Mouse (Mus musculus) embryonic facial prominence, embryonic 10.5 days (tissue): ENCODE results near the gene Fubp1. TPM values are rescaled to one million over a fixed set of nuclear protein-coding genes. Genes with fewer than 3 reads are reported as not detected.
"Not testable (repeated sequence)": the region's sequence is repeated elsewhere in the genome, so short reads cannot be mapped to it uniquely, and the experiment has no call there.

Experiments
- DNase-seq: peaks from one replicate; pipeline ENCODE4 v3.0.0-alpha.2; 2017; ENCODE audit warnings: low spot score
- H3K27ac ChIP-seq: fragments of 300-500 bp; sonication (generic); replicated peaks from 2 replicates; pipeline ENCODE4 v1.5.1; 2016; ENCODE audit warnings: mild to moderate bottlenecking
- H3K27me3 ChIP-seq: fragments of 300-500 bp; sonication (generic); replicated peaks from 2 replicates; pipeline ENCODE4 v1.6.1; 2016; ENCODE audit warnings: low read depth, mild to moderate bottlenecking; ENCODE audit not compliant: poor library complexity, severe bottlenecking
- H3K36me3 ChIP-seq: fragments of 300-500 bp; sonication (generic); replicated peaks from 2 replicates; pipeline ENCODE4 v1.6.1; 2016; ENCODE audit warnings: mild to moderate bottlenecking, moderate library complexity
- H3K4me1 ChIP-seq: fragments of 300-500 bp; sonication (generic); 2 replicates; pipeline ENCODE4 v1.6.1; 2016
- H3K4me3 ChIP-seq: fragments of 300-500 bp; sonication (generic); 2 replicates; pipeline ENCODE4 v1.5.1; 2016; ENCODE audit warnings: mild to moderate bottlenecking, moderate library complexity
- H3K9me3 ChIP-seq: fragments of 300-500 bp; sonication (generic); 2 replicates; pipeline ENCODE4 v1.6.1; 2016; ENCODE audit warnings: mild to moderate bottlenecking
- WGBS: fragments of 180-500 bp; shearing (Covaris S2); methylation state at CpG from one replicate; pipeline ENCODE4 v1.1.7; 2016; 5-methylcytosine and 5-hydroxymethylcytosine counted together
- polyA plus RNA-seq: library from polyadenylated mRNA; unstranded; fragments of >200 nt; fragmentation: Nextera tagmentation; extraction: Ambion mirVana; gene quantifications from 2 replicates; pipeline ENCODE4 v1.2.1, GENCODE M21; 2016

Gene Fubp1
- polyA plus RNA-seq, 1 experiment from 2014 or later = 447 TPM

DNA sequence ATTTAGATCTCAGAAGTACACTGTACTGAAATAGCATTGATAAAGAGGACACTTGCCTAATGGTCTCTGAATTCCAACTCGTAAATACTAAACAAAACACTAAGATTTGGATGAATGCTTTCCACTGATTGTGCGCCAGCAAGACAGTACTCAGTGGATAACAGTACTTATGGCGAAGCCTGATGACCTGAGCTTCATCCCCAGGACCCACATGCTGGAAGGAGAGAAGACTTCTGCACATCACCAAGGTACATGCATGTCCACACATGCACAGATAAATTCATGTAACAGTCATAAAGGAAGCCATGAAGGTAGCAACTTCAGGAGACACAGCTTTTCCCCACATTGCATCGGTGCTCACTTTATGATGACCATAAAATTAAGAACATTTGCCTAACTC, 31.4 kb upstream of the Fubp1 start:
- Histone ChIP-seq H3K9me3 (no peaks in the 10 kb centered on the region), H3K36me3 (peaks cover 21% of the 10 kb centered on the region), H3K4me3 (no peak overlapping the region), H3K4me1 (no peaks in the 10 kb centered on the region), H3K27me3 (no peaks in the 10 kb centered on the region), H3K27ac (no peak overlapping the region)
- 81% methylated on average over 4 of the region's 4 CpGs for WGBS
- DNase-seq = no peak

DNA sequence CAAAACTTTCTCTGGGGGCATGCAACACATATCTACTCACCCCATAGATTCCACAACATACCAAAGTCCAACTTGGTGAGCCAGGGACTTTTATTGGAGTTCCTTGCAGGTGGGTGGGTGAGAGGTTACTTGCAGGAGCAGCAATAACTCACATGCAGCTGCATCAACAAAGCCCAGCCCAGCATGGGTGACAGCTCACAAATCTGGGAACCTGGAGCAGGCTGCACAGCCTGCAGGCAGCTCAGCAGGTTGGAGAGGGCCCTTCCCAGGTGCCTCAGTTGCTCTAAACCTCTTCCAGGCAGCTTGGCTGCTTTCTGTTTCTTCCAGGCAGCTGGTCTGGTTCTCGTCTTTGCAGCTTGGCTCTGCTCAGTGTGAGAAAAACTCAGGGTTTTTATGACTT, 30.9 kb upstream of the Fubp1 start:
- H3K27me3 ChIP-seq = no peaks in the 10 kb centered on the region
- H3K27ac ChIP-seq = no peak overlapping the region
- H3K36me3 ChIP-seq = peaks cover 21% of the 10 kb centered on the region
- 66% methylated on average over 1 of the region's 1 CpGs for WGBS
- no peaks in the 10 kb centered on the region for H3K9me3 ChIP-seq
- H3K4me3 ChIP-seq = no peak overlapping the region
- no peak for DNase-seq
- no peaks in the 10 kb centered on the region for H3K4me1 ChIP-seq

DNA sequence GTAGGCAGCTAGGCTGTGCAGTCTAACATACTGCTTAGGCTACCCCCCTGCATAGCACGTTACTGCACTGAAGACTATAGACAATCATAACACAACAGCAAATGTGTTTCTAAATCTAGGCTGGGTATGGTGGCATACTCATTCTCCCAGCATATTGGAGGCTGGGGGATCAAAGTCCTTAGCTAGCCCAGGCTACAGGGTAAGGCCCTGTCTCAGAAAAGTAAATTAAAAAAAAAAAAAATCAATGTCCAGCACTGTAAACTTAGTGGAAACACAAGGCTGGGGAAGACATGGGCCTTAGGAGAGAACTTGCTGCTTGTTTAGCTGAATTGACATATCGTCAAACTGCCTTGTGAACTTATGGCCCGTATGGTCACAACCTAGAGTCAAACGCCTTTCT, 29.6 kb upstream of the Fubp1 start:
- Histone ChIP-seq H3K9me3 (no peaks in the 10 kb centered on the region), H3K27ac (no peak overlapping the region), H3K4me3 (no peak overlapping the region), H3K27me3 (no peaks in the 10 kb centered on the region), H3K36me3 (peaks cover 32% of the 10 kb centered on the region), H3K4me1 (no peaks in the 10 kb centered on the region)
- 97% methylated on average over 4 of the region's 4 CpGs for WGBS
- no peak for DNase-seq

DNA sequence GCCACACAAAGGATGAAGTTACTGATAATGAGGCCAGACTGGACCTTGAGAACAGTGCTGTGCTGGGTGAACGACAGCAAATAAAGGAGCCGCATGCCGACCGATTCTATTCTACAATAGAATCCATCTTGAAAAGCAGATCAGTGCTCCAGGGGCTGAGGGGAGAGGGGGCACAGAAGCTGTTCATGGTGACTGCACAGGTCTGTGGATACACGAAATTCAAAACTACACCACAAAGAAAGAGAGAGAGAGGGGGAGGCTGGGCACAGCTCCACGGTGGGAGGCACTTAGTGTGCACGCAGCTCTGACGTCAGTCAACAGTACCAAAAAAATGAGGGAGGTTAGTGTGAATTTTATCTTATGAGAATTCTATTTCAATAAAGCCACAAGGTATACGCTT, 26.7 kb upstream of the Fubp1 start:
- Histone ChIP-seq H3K4me1 (no peaks in the 10 kb centered on the region), H3K9me3 (no peaks in the 10 kb centered on the region), H3K36me3 (peaks cover 43% of the 10 kb centered on the region), H3K4me3 (no peak overlapping the region), H3K27ac (no peak overlapping the region), H3K27me3 (no peaks in the 10 kb centered on the region)
- DNase-seq = no peak
- WGBS = 76% methylated on average over 9 of the region's 9 CpGs

DNA sequence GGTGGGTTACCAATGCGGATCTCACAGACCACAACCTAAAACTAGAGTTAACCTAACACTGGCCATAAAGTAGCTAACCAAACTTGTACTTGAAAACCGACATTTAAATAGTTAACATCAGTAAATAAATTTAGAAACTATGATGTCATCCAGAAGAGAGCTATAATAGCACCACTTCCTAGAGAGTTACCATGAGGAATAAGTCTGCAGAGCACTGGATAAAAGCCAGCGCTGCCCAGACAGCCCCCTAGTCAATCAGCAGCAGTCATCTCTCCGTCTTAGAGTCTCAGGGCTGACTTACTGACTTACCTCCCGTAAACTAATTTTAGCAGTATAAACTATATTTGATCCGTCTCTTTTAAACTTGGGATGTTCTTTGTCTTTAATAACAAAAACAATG, 24.1 kb upstream of the Fubp1 start:
- Histone ChIP-seq H3K9me3 (no peaks in the 10 kb centered on the region), H3K4me1 (peaks cover 2% of the 10 kb centered on the region; the same call in 1 of the 2 replicates), H3K27ac (no peak overlapping the region), H3K4me3 (no peak overlapping the region), H3K27me3 (no peaks in the 10 kb centered on the region), H3K36me3 (peaks cover 33% of the 10 kb centered on the region)
- DNase-seq = no peak
- 91% methylated on average over 6 of the region's 6 CpGs for WGBS

DNA sequence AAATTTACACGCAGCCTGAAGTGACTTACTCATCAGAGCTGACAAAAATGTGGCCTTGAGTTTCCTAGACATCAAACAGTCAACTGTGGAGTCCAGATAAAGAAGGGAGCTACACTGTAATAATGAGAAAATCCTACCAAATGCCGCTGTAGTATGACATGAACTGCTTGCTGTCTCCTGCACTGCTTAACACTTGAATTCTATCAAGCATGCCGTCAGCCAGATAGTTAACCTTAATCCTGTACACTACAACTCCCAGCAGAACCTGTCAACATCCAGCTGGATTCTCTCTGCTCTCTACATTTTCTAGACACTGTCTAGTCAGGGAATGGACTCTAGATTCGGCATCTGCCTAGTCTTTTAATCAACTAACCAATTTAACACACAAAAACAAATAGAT, 20.9 kb upstream of the Fubp1 start:
- DNase-seq = no peak
- WGBS = 81% methylated on average over 4 of the region's 4 CpGs
- Histone ChIP-seq H3K4me3 (no peak overlapping the region), H3K4me1 (peaks cover 20% of the 10 kb centered on the region), H3K36me3 (peaks cover 22% of the 10 kb centered on the region), H3K9me3 (no peaks in the 10 kb centered on the region), H3K27ac (no peak overlapping the region), H3K27me3 (no peaks in the 10 kb centered on the region)

DNA sequence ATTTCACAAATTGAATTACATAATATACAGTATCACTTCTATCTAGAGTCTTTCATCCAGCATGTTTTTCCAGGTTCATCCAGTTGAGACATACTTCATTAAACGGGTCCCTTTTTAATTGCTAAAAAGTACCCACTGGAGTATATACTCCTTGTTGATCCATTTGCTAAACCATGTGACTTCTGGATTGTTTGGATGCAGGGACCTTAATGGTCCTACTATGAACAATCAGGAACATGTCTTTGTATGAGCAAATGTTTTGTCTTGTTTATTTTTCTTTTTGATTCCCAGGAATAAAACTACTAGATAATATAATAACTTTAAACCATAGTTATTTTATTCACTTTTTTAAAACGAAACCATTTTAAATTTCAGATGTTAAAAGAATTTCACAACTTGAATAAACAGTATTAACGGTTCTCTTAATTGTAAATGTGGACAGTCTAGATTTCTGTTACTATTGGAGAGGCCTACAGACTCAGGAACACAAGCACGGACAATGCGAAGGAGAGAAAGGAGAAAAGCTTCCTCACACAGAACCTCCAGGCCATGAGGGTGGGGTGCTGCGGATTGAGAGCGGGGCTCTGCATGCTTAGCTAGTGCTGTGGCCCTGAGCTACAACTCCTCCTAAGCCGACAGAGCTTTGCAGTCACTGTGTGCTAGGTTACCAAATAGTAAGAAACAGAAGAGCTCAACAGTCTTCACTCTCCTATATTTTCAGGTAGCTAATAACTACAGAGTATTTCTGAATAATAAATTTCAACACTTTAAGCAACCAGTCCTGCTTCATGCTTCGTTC, 19.3 kb upstream of the Fubp1 start:
- Histone ChIP-seq H3K4me3 (peak overlapping the region; percentile 8; the same call in 1 of the 2 replicates), H3K4me1 (peaks cover 20% of the 10 kb centered on the region), H3K27ac (no peak overlapping the region), H3K27me3 (no peaks in the 10 kb centered on the region), H3K9me3 (no peaks in the 10 kb centered on the region), H3K36me3 (peaks cover 9% of the 10 kb centered on the region)
- DNase-seq = no peak
- WGBS = 80% methylated on average over 9 of the region's 9 CpGs

DNA sequence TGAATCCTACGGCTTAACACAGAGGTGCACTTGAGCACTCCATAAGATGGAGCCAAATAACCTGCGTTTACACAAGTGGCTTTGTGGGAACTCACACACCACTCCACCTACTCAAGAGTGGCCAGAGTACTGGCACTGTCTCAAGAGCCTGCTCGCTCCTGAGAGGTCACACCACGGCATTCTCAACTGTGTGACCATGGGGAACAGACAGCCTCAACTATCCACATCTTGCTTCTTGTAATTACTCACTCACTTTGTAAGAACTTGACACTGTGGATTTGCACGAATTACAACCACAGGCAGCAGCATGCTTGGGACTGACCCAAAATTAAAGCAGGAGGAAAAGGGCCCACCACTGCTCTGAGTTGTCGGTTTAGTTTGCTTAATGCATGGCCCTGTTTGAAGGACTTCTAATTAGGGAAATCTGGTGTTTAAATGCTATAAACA, 18.4 kb upstream of the Fubp1 start:
- 39% methylated on average over 6 of the region's 6 CpGs for WGBS
- DNase-seq = peak; percentile 34
- Histone ChIP-seq H3K4me1 (peaks cover 20% of the 10 kb centered on the region), H3K27ac (peak overlapping the region; percentile 66), H3K36me3 (0 out of 2 replicates have a peak, but pooled peaks cover under 1% of the 10 kb centered on the region), H3K27me3 (no peaks in the 10 kb centered on the region), H3K4me3 (peak overlapping the region; percentile 62), H3K9me3 (no peaks in the 10 kb centered on the region)

DNA sequence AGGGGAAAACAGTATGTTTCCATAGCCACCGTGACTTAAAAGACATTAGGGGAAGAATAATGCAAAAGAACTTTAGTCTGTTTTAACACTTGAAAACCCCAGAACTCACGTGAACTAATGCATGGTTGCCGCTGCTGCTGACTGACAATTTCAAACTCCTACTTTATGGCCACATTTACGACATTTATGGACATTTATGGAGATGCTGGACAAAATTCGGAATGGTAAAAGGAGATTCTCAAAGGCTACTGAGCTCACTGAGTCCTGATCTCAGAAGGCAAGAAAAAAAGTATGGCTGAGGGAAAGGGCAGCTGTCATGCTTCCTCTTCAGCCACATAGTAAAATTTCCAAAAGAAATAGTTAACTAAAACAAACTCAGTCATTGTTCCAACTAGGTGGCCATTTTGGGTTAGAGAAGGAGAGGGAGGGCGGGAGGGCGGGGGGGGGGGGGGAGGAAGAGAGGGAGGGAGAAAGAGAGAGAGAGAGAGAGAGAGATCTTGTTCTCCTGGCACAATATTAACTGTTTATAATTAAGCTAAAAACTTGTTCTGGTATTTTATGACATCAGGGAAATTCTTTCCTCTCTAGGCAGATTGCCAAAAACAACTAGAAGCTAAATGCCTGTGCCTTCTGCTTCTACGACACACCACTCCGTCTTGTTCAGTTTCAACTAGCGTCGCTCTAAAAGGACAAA, 17.8 kb upstream of the Fubp1 start:
- H3K27me3 ChIP-seq = no peaks in the 10 kb centered on the region
- peak; percentile 31 for DNase-seq
- peak overlapping the region; percentile 62 for H3K4me3 ChIP-seq
- peak overlapping the region; percentile 66 for H3K27ac ChIP-seq
- H3K4me1 ChIP-seq = peaks cover 20% of the 10 kb centered on the region
- 47% methylated on average over 11 of the region's 11 CpGs for WGBS
- no peaks in the 10 kb centered on the region for H3K9me3 ChIP-seq
- H3K36me3 ChIP-seq = no peaks in the 10 kb centered on the region

DNA sequence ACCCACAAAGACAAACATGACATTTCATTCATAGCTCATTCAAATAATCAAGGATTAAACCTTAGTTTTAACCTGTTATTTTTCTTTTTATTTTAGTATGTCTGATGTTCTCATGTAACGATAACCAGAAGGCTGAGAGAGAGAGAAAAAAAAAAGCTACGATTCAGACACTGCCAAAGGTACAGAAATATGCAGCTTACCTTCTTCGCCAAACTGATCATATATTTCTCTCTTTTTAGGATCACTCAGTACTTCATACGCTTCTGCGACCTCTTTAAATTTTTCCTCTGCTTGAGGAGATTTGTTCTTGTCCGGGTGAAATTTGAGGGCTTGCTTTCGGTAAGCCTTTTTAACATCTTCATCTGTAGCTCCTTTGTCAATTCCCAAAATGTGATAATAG, 17.0 kb upstream of the Fubp1 start:
- Histone ChIP-seq H3K9me3 (no peaks in the 10 kb centered on the region), H3K4me1 (peaks cover 20% of the 10 kb centered on the region), H3K27ac (peak overlapping the region; percentile 79), H3K36me3 (no peaks in the 10 kb centered on the region), H3K4me3 (peak overlapping the region; percentile 62), H3K27me3 (no peaks in the 10 kb centered on the region)
- DNase-seq = no peak
- 19% methylated on average over 7 of the region's 7 CpGs for WGBS

DNA sequence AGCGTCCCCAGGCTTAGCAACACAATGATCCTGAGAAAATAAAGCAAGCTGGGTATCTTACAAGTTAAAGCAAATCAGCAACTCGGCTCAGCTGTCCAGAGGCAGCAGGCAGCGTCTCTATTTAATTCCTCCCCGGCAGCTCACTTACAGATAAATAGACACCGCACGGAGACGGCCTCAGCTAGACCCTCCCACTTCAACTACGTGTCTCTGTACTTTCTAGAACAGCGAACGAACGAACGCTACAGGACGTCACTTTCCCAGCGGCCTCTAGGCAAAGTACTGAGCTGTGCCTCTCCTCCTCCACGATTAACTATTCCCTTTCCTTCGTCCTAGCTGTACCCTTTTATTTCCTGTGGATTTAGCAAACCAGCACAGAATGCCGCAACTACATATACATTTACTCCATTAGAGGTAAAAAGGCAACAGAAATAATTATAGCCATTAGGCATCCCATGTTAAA, 16.6 kb upstream of the Fubp1 start:
- H3K9me3 ChIP-seq = no peaks in the 10 kb centered on the region
- H3K4me3 ChIP-seq = peak overlapping the region; percentile 62
- 1% methylated on average over 17 of the region's 17 CpGs for WGBS
- peak; percentile 84 for DNase-seq
- H3K4me1 ChIP-seq = peaks cover 20% of the 10 kb centered on the region
- H3K27ac ChIP-seq = peak overlapping the region; percentile 79
- H3K36me3 ChIP-seq = no peaks in the 10 kb centered on the region
- no peaks in the 10 kb centered on the region for H3K27me3 ChIP-seq

DNA sequence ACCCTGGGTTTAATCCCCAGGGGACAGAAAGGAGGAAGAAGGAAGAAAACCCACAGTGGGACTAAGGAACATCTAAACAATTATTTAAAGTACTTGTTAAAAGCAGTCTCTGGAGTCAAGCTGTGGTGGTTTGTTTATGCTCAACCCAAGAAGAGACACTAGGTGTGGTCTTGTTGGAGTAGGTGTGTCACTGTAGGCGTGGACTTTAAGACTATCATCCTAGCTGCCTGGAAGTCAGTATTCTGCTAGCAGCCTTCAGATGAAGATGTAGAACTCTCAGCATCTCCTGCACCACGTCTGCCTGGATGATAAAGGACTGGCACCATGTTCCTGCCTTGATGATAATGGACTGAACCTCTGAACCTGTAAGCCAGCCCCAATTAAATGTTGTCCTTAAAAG, 13.0 kb upstream of the Fubp1 start:
- not testable (repeated sequence) for H3K9me3 ChIP-seq, H3K4me1 ChIP-seq, H3K27me3 ChIP-seq, DNase-seq, H3K4me3 ChIP-seq, H3K36me3 ChIP-seq, H3K27ac ChIP-seq
- WGBS = 31% methylated on average over 2 of the region's 2 CpGs

DNA sequence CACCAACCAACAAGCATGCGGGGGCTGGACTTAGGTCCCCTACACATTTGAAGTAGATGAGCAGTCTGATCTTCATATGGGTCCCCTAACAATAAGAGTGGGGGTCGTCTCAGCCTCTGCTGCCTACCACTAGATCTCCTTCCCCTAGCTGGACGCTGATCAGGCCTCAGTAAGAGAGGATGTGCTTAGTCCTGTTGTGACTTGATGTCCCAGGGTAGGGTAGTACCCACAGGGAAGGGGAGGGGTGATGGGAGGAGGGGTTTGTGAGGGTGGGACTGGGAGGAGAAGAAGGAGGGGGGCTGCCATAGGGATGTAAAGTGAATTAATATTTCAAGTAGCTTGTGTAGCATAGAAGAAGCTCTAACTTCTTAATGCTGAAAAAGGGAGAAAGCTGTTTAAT, 11.1 kb upstream of the Fubp1 start:
- Histone ChIP-seq H3K9me3 (no peaks in the 10 kb centered on the region), H3K36me3 (no peaks in the 10 kb centered on the region), H3K4me3 (no peak overlapping the region), H3K27me3 (no peaks in the 10 kb centered on the region), H3K27ac (no peak overlapping the region), H3K4me1 (0 out of 2 replicates have a peak, but pooled peaks cover under 1% of the 10 kb centered on the region)
- no peak for DNase-seq
- WGBS = 60% methylated on average over 3 of the region's 3 CpGs
